Mouse (Mus musculus) hindbrain, embryonic 11.5 days (tissue): Measurements from ENCODE around the gene Thnsl2. TPM values are rescaled to one million over a fixed set of nuclear protein-coding genes. Genes with fewer than 3 reads are reported as not detected.

Experiments
- ATAC-seq: fragments of 200-750 bp; cut with Nextera tagmentation; 2 replicates; pipeline ENCODE4 v1.8.0; 2017; ENCODE audit warnings: mild to moderate bottlenecking, moderate TSS enrichment, moderate library complexity; ENCODE audit not compliant: low FRiP score
- DNase-seq: peaks from one replicate; pipeline ENCODE4 v3.0.0-alpha.2; 2015; ENCODE audit warnings: low spot score
- H3K27ac ChIP-seq: fragments of 300-500 bp; sonication (generic); 2 replicates; pipeline ENCODE4 v1.5.1; 2014; ENCODE audit warnings: mild to moderate bottlenecking, low read depth, low read length
- H3K27me3 ChIP-seq: fragments of 300-500 bp; sonication (generic); 2 replicates; pipeline ENCODE4 v1.6.1; 2014; ENCODE audit warnings: mild to moderate bottlenecking, low read length, moderate library complexity, mixed read lengths; ENCODE audit not compliant: control insufficient read depth, insufficient read depth
- H3K36me3 ChIP-seq: fragments of 300-500 bp; sonication (generic); 2 replicates; pipeline ENCODE4 v1.6.1; 2014; ENCODE audit warnings: mild to moderate bottlenecking, low read length, moderate library complexity, mixed read lengths; ENCODE audit not compliant: control insufficient read depth, insufficient read depth
- H3K4me1 ChIP-seq: fragments of 300-500 bp; sonication (generic); replicated peaks from 2 replicates; pipeline ENCODE4 v1.6.1; 2014; ENCODE audit warnings: low read length, mixed read lengths; ENCODE audit not compliant: control insufficient read depth, insufficient read depth
- H3K4me2 ChIP-seq: fragments of 300-500 bp; sonication (generic); replicated peaks from 2 replicates; pipeline ENCODE4 v1.6.1; 2014; ENCODE audit warnings: mild to moderate bottlenecking, low read depth, low read length
- H3K4me3 ChIP-seq: fragments of 300-500 bp; sonication (generic); 2 replicates; pipeline ENCODE4 v1.5.1; 2014; ENCODE audit warnings: low read depth, low read length
- H3K9ac ChIP-seq: fragments of 300-500 bp; sonication (generic); 2 replicates; pipeline ENCODE4 v1.6.1; 2014; ENCODE audit warnings: low read depth, low read length
- H3K9me3 ChIP-seq: fragments of 300-500 bp; sonication (generic); 2 replicates; pipeline ENCODE4 v1.6.1; 2016; ENCODE audit warnings: low read length; ENCODE audit not compliant: control insufficient read depth
- WGBS: fragments of 180-500 bp; shearing (Covaris S2); extraction: QIAGEN DNeasy Blood & Tissue Kit; methylation state at CpG from one replicate; pipeline ENCODE4 v1.1.7; 2014; 5-methylcytosine and 5-hydroxymethylcytosine counted together
- polyA plus RNA-seq: library from polyadenylated mRNA; unstranded; fragments of >200 nt; fragmentation: Nextera tagmentation; extraction: Ambion mirVana; gene quantifications from 2 replicates; pipeline ENCODE4 v1.2.1, GENCODE M21; 2014

Gene Thnsl2
- 6.5 and 6.7 TPM in 2 replicates for polyA plus RNA-seq

DNA sequence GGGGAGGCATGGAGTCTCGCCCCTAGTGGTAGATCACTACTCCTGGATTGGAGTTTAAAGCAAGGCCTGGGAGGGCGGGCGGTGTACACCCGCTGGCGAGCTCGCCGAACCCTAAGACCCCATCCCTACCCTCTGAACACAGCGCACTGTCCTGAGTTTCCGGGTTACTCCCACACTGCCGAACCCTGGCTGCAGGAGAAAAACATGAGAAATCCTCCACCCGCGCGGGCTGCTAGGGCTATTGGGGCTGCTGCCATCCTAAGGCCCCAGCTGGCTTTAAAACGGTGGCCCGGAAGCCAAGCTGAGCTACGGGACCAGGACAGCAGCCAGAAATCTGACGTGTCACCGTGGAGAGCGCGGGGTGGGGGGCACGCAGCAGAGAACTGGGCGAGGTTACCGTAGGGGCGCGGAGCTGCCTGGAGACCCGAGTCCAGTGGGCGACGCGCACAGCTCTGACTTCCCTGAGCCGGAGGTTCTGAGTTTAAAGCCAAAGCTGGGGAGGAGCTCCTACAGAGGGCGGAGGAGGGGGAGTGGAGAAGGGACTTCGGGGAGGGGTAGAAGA, at the start of gene Thnsl2:
TSS of gene Thnsl2 (minus strand) at position 546 of the 562 bp plus-strand sequence.
- Histone ChIP-seq H3K9ac (peak within 1 kb of the TSS; percentile 75), H3K27me3 (no peaks in the 10 kb centered on the region)
- WGBS: under 1% methylated on average over 32 of the region's 32 CpGs

DNA sequence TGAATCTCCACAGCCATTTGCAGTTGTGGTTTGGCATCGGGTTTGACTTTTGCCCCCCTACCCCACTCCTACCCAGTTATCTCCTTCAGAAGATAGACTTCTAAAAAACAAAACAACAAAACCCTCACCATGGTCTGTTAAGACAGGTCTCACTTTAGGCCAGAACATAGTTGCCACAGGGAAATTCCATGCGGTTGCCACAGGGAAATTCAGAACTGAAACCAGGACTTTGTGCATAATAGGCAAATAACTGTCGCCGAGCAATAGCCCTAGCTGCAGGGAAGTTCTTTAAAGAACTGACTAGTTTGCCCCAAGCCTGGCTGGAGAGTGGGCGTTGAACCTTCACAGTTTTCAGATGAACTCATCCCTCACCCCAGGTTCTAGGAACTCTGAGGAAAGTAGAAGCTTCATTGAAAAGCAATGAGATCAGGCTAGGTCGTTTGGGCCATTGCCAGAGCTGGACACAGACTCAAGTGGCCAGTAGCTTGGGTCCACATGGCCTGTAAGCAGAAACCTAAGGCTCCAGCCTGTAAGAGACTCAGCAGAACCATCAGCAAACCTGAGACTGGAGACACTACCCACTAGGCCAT, 49.0 kb upstream of the Thnsl2 start:
- Histone ChIP-seq H3K4me1 (no peaks in the 10 kb centered on the region), H3K4me3 (no peak overlapping the region), H3K9ac (no peak overlapping the region), H3K4me2 (no peak overlapping the region), H3K27ac (no peak overlapping the region), H3K27me3 (no peaks in the 10 kb centered on the region), H3K36me3 (no peaks in the 10 kb centered on the region), H3K9me3 (no peaks in the 10 kb centered on the region)
- ATAC-seq: no peak
- no peak for DNase-seq
- whole genome bisulfite sequencing: 80% methylated on average over 6 of the region's 6 CpGs

More for the DNA sequence above, at the start of gene Thnsl2:
- Histone ChIP-seq H3K4me3 (peak within 1 kb of the TSS; percentile 52), H3K4me1 (no peaks in the 10 kb centered on the region), H3K4me2 (peak within 1 kb of the TSS; percentile 68), H3K36me3 (no peaks in the 10 kb centered on the region), H3K9me3 (no peaks in the 10 kb centered on the region), H3K27ac (no peak within 1 kb of the TSS; the same call in 1 of the 2 replicates)
- ATAC-seq (peak; percentile 89), DNase-seq (peak; percentile 76)

DNA sequence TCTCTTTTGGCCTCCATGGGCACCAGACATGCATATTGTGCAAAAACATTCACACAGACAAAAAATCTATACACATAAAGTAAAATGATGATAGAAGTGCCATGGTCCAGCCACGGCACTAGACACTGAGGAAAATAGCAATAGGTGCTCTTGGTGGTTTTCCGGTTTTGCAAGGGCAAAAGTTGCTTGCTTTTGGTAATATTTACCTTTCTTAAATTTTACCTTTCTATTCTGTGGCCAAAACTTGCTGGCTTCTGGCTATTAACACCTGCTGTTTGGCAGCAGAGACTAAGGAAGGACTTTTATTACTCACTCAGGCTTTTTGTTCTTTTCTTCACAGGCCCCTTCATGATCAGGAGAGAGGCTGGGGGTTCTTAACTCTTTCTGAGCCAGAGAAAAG, 46.3 kb upstream of the Thnsl2 start:
- Histone ChIP-seq H3K9ac (no peak overlapping the region), H3K27ac (no peak overlapping the region), H3K36me3 (no peaks in the 10 kb centered on the region), H3K4me3 (no peak overlapping the region), H3K9me3 (no peaks in the 10 kb centered on the region), H3K4me1 (no peaks in the 10 kb centered on the region), H3K4me2 (no peak overlapping the region), H3K27me3 (no peaks in the 10 kb centered on the region)
- DNase-seq: no peak
- no peak for ATAC-seq
- WGBS: 93% methylated on average over 2 of the region's 2 CpGs

DNA sequence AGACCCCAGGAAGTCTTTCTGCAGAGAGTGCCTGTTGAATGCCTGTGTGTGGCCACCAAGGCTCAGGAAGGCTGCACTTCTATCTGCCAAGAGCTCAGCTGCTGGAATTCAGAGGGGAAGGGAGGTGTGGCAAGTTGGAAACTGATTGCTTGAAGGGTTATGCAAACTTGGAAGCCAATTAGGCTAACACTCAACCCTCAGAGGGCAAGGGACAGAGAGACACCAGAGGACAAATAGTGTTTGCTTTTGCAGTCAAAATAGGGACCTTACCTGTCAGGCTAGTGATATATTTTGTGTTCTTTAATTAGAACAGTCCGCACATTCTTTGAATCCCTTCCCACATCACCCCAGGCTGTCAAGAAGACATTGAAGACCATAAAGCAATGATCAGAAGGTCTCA, 45.3 kb upstream of the Thnsl2 start:
- no peak overlapping the region for H3K4me3 ChIP-seq
- no peak overlapping the region for H3K9ac ChIP-seq
- no peaks in the 10 kb centered on the region for H3K4me1 ChIP-seq
- DNase-seq (no peak), ATAC-seq (no peak)
- no peak overlapping the region for H3K27ac ChIP-seq
- 74% methylated on average over 1 of the region's 1 CpGs for WGBS
- no peaks in the 10 kb centered on the region for H3K9me3 ChIP-seq
- no peaks in the 10 kb centered on the region for H3K27me3 ChIP-seq
- H3K4me2 ChIP-seq: no peak overlapping the region
- no peaks in the 10 kb centered on the region for H3K36me3 ChIP-seq

DNA sequence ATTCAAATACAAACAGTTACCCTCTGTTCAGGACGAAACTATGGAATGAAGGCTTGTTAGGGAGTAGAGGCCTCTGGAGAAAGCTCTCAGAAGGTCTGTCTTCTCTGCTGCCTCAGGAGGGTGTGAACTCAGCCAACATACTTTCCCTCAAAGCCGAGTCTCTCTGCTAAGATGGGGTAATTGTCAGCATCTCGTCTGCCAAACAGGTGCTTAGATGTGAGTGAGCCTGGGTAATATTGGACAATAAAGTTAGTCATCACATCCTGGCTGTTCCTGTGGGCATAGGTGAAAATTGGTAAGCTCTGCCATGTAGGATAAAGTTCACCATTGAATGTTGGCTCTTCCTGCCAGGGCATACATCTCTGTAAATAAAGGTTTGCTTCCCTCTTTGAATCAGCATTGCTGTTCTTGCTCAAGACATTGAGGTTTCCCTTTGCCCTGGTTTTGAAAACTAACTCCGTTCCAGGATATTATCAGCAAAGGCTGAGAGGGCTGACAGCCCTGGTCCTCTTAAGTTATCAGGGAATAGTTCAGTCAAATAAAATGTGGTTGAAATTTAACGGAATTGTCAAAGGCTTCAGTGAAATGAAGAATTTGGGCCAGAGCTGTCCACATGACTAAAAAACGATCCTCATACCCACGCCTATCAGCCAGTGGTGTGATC, 40.8 kb upstream of the Thnsl2 start:
- no peak for DNase-seq
- no peaks in the 10 kb centered on the region for H3K27me3 ChIP-seq
- no peak overlapping the region for H3K4me2 ChIP-seq
- H3K9ac ChIP-seq: no peak overlapping the region
- no peak overlapping the region for H3K27ac ChIP-seq
- H3K4me3 ChIP-seq: no peak overlapping the region
- H3K36me3 ChIP-seq: no peaks in the 10 kb centered on the region
- H3K9me3 ChIP-seq: no peaks in the 10 kb centered on the region
- no peaks in the 10 kb centered on the region for H3K4me1 ChIP-seq
- ATAC-seq: no peak
- 88% methylated on average over 7 of the region's 7 CpGs for WGBS

DNA sequence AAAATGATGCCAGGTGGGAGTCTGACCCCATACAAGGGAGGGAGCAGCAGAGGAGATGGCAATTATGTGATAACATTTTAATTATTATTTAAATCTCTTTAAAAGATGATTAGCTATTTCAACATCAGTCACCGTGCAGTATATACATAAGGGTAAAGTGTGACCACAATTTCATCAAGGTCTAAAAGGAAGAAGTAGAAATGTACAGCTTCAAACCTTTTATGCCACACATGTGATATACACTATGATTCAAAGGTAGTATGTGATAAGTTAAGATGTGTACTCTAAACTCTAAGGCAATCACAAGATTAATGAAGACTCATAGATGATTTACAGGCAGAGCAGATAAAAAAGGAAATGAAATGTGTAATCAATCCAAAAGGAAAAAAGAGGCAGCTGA, 36.4 kb upstream of the Thnsl2 start:
- Histone ChIP-seq H3K4me3 (no peak overlapping the region), H3K27ac (no peak overlapping the region), H3K4me2 (no peak overlapping the region), H3K36me3 (no peaks in the 10 kb centered on the region), H3K27me3 (no peaks in the 10 kb centered on the region), H3K9me3 (no peaks in the 10 kb centered on the region), H3K4me1 (no peaks in the 10 kb centered on the region), H3K9ac (no peak overlapping the region)
- ATAC-seq (no peak), DNase-seq (no peak)
- WGBS: 88% methylated on average over 1 of the region's 1 CpGs

DNA sequence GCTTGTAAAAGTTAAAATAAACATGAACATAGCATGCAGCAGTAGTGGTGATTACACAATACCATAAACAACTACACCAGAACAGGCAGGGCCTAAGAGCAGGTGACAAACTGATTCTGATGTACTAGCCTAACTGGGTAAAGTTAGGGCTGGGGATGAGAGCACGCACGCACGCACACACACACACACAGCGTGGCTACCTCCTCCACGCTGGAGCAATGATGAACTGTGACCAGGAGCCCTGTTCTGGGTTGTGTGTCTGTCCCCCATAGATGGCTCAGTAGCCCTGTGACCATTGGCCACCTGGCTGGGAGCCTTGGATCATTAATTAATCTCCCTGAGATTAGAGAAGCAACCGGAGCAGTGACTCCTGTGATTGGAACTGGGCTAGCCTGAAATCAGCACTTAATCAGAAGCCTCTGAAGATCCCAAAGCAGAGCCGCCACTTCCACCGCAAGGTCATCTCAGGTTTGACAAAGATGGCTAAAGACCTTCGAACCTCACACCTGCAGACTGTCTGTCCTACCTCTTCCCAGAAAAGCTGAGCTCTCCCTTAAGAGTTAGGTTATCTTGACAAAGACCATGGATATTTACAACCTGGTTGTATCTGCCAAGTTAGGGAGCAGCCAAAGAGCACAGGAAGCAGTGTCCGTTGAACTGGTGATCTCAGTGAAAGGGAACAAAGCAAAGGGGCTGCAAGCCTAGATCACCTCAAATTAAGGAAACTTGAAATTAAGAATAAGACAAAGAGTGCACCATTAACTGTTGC, 28.8 kb upstream of the Thnsl2 start:
- no peak overlapping the region for H3K27ac ChIP-seq
- DNase-seq (no peak), ATAC-seq (no peak)
- H3K4me2 ChIP-seq: no peak overlapping the region
- H3K27me3 ChIP-seq: no peaks in the 10 kb centered on the region
- 84% methylated on average over 10 of the region's 10 CpGs for WGBS
- H3K4me1 ChIP-seq: no peaks in the 10 kb centered on the region
- no peaks in the 10 kb centered on the region for H3K9me3 ChIP-seq
- H3K36me3 ChIP-seq: no peaks in the 10 kb centered on the region
- no peak overlapping the region for H3K4me3 ChIP-seq
- H3K9ac ChIP-seq: no peak overlapping the region

DNA sequence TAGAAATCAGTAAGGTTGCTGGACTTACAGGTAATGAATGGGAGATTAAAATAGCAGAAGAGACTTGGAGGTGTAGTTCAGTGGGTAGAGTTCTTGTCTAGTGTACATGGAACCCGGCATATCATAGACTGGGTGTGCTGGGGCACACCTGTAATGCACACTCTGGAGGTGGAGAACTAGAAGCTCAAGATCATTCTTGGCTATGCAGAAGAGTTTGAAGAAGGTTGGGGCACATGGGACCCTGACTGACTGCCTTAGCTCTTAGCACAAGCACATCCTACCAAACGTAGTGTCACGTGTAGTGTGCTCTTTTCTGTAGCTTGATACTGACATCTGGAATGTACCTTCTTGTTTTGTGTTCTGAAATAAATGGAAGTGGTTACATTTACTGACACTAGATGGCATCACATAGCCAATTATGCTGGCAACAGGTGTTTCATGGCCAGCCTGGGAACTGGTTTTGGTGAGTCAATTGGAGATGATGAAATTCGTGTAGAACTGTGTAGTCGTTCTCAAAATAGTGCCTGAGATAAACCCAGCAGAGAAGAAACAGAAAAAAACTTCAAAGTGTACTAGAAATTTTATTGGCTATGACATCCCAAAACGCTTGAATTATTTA, 22.4 kb upstream of the Thnsl2 start:
- no peak overlapping the region for H3K27ac ChIP-seq
- H3K4me2 ChIP-seq: no peak overlapping the region
- 58% methylated on average over 6 of the region's 6 CpGs for WGBS
- H3K9ac ChIP-seq: no peak overlapping the region
- no peaks in the 10 kb centered on the region for H3K9me3 ChIP-seq
- no peaks in the 10 kb centered on the region for H3K4me1 ChIP-seq
- DNase-seq (peak; percentile 44), ATAC-seq (no peak)
- no peaks in the 10 kb centered on the region for H3K27me3 ChIP-seq
- H3K4me3 ChIP-seq: no peak overlapping the region
- no peaks in the 10 kb centered on the region for H3K36me3 ChIP-seq
